Comparison of ENCODE assay signal across 8 mouse cellular contexts in genomic region chr12:73964291-73965281, GRCm38 (mm10). TPM values are rescaled to one million over a fixed set of nuclear protein-coding genes. Genes with fewer than 3 reads are reported as not detected.
A peak's percentile ranks its signal among the peaks of the same experiment; 100 is the strongest.
DNase-seq lines count a peak whose midpoint lies in the region; ATAC-seq and TF ChIP-seq lines count a peak whose summit lies in the region.

TSS of gene Snapc1 (plus strand) at chr12:73964481.

- H3K9me3 ChIP-seq in embryonic facial prominence, embryonic 13.5 days: no peaks in the 10 kb centered on the region
- H3K9me3 ChIP-seq in limb, embryonic 12.5 days: no peaks in the 10 kb centered on the region
- H3K9me3 ChIP-seq in midbrain, embryonic 15.5 days: no peaks in the 10 kb centered on the region

- TF ChIP-seq POLR2A in kidney, adult 2 months (IDR thresholded peaks at IDR 0.05; ENCODE audit: low read depth, low read length): peak; percentile 73
- no peak for TF ChIP-seq POLR2A in spleen, adult 2 months (IDR thresholded peaks at IDR 0.05; ENCODE audit: low read depth, low read length)

- peak; percentile 96 for ATAC-seq in embryonic facial prominence, embryonic 13.5 days (ENCODE audit: insufficient number of reproducible peaks, insufficient read depth, low FRiP score, low TSS enrichment, low read depth)
- peak; percentile 99 for ATAC-seq in limb, embryonic 12.5 days (ENCODE audit: insufficient number of reproducible peaks, insufficient read depth, low FRiP score, low TSS enrichment, low read depth)
- peak; percentile 100 for ATAC-seq in midbrain, embryonic 15.5 days (replicated peaks)

- H3K27me3 ChIP-seq in embryonic facial prominence, embryonic 13.5 days: no peaks in the 10 kb centered on the region
- H3K27me3 ChIP-seq in kidney, adult 2 months (replicated peaks; ENCODE audit: control insufficient read depth, insufficient read depth, low read length): no peaks in the 10 kb centered on the region
- H3K27me3 ChIP-seq in limb, embryonic 12.5 days: no peaks in the 10 kb centered on the region
- H3K27me3 ChIP-seq in midbrain, embryonic 15.5 days (replicated peaks): no peaks in the 10 kb centered on the region
- H3K27me3 ChIP-seq in spleen, adult 2 months (ENCODE audit: control insufficient read depth, insufficient read depth, low read length): no peaks in the 10 kb centered on the region

- peaks cover 18% of the 10 kb centered on the region for H3K36me3 ChIP-seq in embryonic facial prominence, embryonic 13.5 days
- no peaks in the 10 kb centered on the region; the same call in none of the 2 replicates for H3K36me3 ChIP-seq in kidney, adult 2 months (ENCODE audit: control insufficient read depth, insufficient read depth, low read length)
- H3K36me3 ChIP-seq in limb, embryonic 12.5 days: peaks cover 23% of the 10 kb centered on the region
- peaks cover 16% of the 10 kb centered on the region for H3K36me3 ChIP-seq in midbrain, embryonic 15.5 days (replicated peaks)
- peaks cover 5% of the 10 kb centered on the region for H3K36me3 ChIP-seq in spleen, adult 2 months (ENCODE audit: control insufficient read depth, insufficient read depth, low read length)

- H3K27ac ChIP-seq in embryonic facial prominence, embryonic 13.5 days: peak within 1 kb of the TSS; percentile 86
- peak within 1 kb of the TSS; percentile 46 for H3K27ac ChIP-seq in kidney, adult 2 months (ENCODE audit: insufficient read depth, low read depth, low read length)
- peak within 1 kb of the TSS; percentile 76; the same call in 1 of the 2 replicates for H3K27ac ChIP-seq in limb, embryonic 12.5 days
- H3K27ac ChIP-seq in midbrain, embryonic 15.5 days: peak within 1 kb of the TSS; percentile 86
- H3K27ac ChIP-seq in spleen, adult 2 months (ENCODE audit: insufficient read depth, low read length): peak within 1 kb of the TSS; percentile 53

- peaks cover 7% of the 10 kb centered on the region for H3K4me1 ChIP-seq in embryonic facial prominence, embryonic 13.5 days
- H3K4me1 ChIP-seq in kidney, adult 2 months (ENCODE audit: control insufficient read depth, insufficient read depth, low read length): peaks cover 3% of the 10 kb centered on the region; the same call in 1 of the 2 replicates
- H3K4me1 ChIP-seq in limb, embryonic 12.5 days (replicated peaks): peaks cover 7% of the 10 kb centered on the region
- H3K4me1 ChIP-seq in midbrain, embryonic 15.5 days: peaks cover 17% of the 10 kb centered on the region
- H3K4me1 ChIP-seq in spleen, adult 2 months (ENCODE audit: control insufficient read depth, insufficient read depth, insufficient read length): peaks cover 2% of the 10 kb centered on the region; the same call in 1 of the 2 replicates

- peak; percentile 96 for DNase-seq in 3134 (ENCODE audit: extremely low read depth, insufficient read length, low spot score)
- peak; percentile 96 to 97 for DNase-seq in adrenal gland, postnatal 36 days
- peak; percentile 97 to 99 for DNase-seq in heart, adult 18-20 months
- peak; percentile 98 for DNase-seq in kidney, adult 2 months
- peak; percentile 93 to 96 for DNase-seq in spleen, adult 2 months (ENCODE audit: low read depth in 1 of 2, low spot score in 2 of 2)

- no peak for TF ChIP-seq CTCF in kidney, adult 2 months (conservative IDR thresholded peaks at IDR 0.05; ENCODE audit: insufficient read depth, insufficient read length, low read depth, low read length)
- no peak for TF ChIP-seq CTCF in spleen, adult 2 months (IDR thresholded peaks at IDR 0.05; ENCODE audit: extremely low read depth, insufficient read depth, insufficient read length, insufficient replicate concordance)

- peak within 1 kb of the TSS; percentile 83 for H3K4me3 ChIP-seq in embryonic facial prominence, embryonic 13.5 days
- H3K4me3 ChIP-seq in kidney, adult 2 months (ENCODE audit: insufficient read depth, low read depth, low read length): peak within 1 kb of the TSS; percentile 84
- H3K4me3 ChIP-seq in limb, embryonic 12.5 days (replicated peaks): peak within 1 kb of the TSS; percentile 81
- peak within 1 kb of the TSS; percentile 80 for H3K4me3 ChIP-seq in midbrain, embryonic 15.5 days
- H3K4me3 ChIP-seq in spleen, adult 2 months (ENCODE audit: extremely low read depth, insufficient read depth, insufficient read length): peak within 1 kb of the TSS; percentile 86

- H3K4me2 ChIP-seq in embryonic facial prominence, embryonic 13.5 days: peak within 1 kb of the TSS; percentile 78
- H3K4me2 ChIP-seq in limb, embryonic 12.5 days: peak within 1 kb of the TSS; percentile 78
- H3K4me2 ChIP-seq in midbrain, embryonic 15.5 days: peak within 1 kb of the TSS; percentile 76

- H3K9ac ChIP-seq in embryonic facial prominence, embryonic 13.5 days: peak within 1 kb of the TSS; percentile 88
- H3K9ac ChIP-seq in limb, embryonic 12.5 days (replicated peaks): peak within 1 kb of the TSS; percentile 85
- H3K9ac ChIP-seq in midbrain, embryonic 15.5 days: peak within 1 kb of the TSS; percentile 78

- WGBS in embryonic facial prominence, embryonic 13.5 days: 2% methylated on average over 60 of the region's 60 CpGs
- WGBS in kidney, adult 2 months: 1% methylated on average over 60 of the region's 60 CpGs
- WGBS in limb, embryonic 12.5 days: 2% methylated on average over 60 of the region's 60 CpGs
- WGBS in midbrain, embryonic 15.5 days: 1% methylated on average over 60 of the region's 60 CpGs
- WGBS in spleen, adult 2 months: 1% methylated on average over 60 of the region's 60 CpGs

RNA-seq across cellular contexts. Expression of gene Snapc1, which starts in this region (rescaled TPM):
- total RNA-seq in adrenal gland, postnatal 36 days (2021): 10 to 100 TPM; 15.7 to 20.9 TPM
- polyA plus RNA-seq in embryonic facial prominence, embryonic 13.5 days (2015; fragmentation: Nextera tagmentation; extraction: Ambion mirVana): 23.0 and 23.5 TPM in 2 replicates
- 10 to 100 TPM; 11.0 to 11.8 TPM for total RNA-seq in heart, adult 18-20 months (2021)
- polyA plus RNA-seq in kidney, adult 2 months (2012; rRNA removed): 8.2 and 9.2 TPM in 2 replicates
- 23.0 and 26.5 TPM in 2 replicates for polyA plus RNA-seq in limb, embryonic 12.5 days (2016; fragmentation: Nextera tagmentation; extraction: Ambion mirVana)
- 37.0 and 39.3 TPM in 2 replicates for polyA plus RNA-seq in midbrain, embryonic 15.5 days (2015; fragmentation: Nextera tagmentation; extraction: Ambion mirVana)
- polyA plus RNA-seq in spleen, adult 2 months (2012; rRNA removed): 7.7 and 8.2 TPM in 2 replicates

Comparison
In these comparisons a context has a peak if more than half of its experiments do, and no peak if none do; other contexts are left out.
1. Peak in every context shown above with its lines: DNase-seq, ATAC-seq, H3K4me3 ChIP-seq and H3K27ac ChIP-seq.